ENCODE assay signal across 8 mouse cellular contexts in the genomic region with DNA sequence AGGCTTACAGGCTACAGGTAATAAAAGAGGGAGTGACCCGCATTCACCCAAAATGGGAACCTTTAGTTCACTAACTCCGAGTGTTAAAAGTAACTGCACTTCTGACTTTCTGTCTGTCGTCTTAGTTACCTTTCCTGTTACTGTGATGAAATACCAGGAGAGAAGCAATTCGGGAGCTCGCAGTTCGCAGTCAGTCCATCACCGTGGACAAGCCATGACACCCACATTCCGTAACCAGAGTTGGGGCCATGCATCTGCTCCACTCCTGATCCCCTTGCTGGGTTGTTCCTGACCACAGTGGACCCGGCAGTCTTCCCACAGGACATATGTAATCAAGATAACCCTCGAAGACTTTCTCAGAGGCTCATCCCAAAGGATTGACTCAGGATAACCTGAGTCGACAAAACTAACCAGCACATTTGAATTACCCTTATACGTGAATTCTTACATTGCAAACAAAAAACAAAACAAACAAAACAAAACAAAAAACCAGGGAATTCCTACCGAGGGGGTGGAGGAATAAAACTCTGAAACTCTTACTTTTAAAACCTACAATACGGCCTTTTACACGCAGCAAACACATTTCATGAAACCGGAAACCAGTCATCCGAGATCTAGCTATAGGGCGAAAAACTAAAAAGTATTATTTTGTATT. TPM values are rescaled to one million over a fixed set of nuclear protein-coding genes. Genes with fewer than 3 reads are reported as not detected.
DNase-seq lines count a peak whose midpoint lies in the region; ATAC-seq and TF ChIP-seq lines count a peak whose summit lies in the region.

No protein-coding gene starts in this region.

- no peak for DNase-seq in neural tube, embryonic 11.5 days (ENCODE audit: low spot score)
- DNase-seq in neural tube, embryonic 10.5 days (ENCODE audit: extremely low spot score, low spot score) = no peak
- no peak for DNase-seq in natural killer cell, adult 2 months (ENCODE audit: low spot score in 2 of 2)
- DNase-seq in thymus, postnatal 4 days = no peak
- DNase-seq in adrenal gland, adult 18-20 months (ENCODE audit: low spot score in 2 of 2) = no peak

- TF ChIP-seq CTCF in intestine, postnatal 0 days (IDR thresholded peaks at IDR 0.05; ENCODE audit: low read depth) = no peak

- H3K9ac ChIP-seq in neural tube, embryonic 11.5 days (ENCODE audit: low read length) = peak overlapping the region; percentile 79
- peak overlapping the region; percentile 67 for H3K9ac ChIP-seq in intestine, postnatal 0 days (ENCODE audit: low read depth, low read length)
- peak overlapping the region; percentile 64 for H3K9ac ChIP-seq in midbrain, embryonic 16.5 days (ENCODE audit: low read depth, low read length)

- no peak for ATAC-seq in neural tube, embryonic 11.5 days (ENCODE audit: insufficient read depth, low FRiP score, low TSS enrichment)
- ATAC-seq in erythroid progenitor cell, adult 5-6 weeks (replicated peaks; ENCODE audit: low FRiP score, poor library complexity, severe bottlenecking) = 0 out of 2 replicates have a peak, but pooled peaks have one; percentile 16
- no peak for ATAC-seq in intestine, postnatal 0 days
- no peak for ATAC-seq in midbrain, embryonic 16.5 days

- peak overlapping the region; percentile 76 for H3K27ac ChIP-seq in neural tube, embryonic 11.5 days (ENCODE audit: low read depth, low read length)
- peak overlapping the region; percentile 96 for H3K27ac ChIP-seq in intestine, postnatal 0 days (ENCODE audit: low read depth, low read length)
- peak overlapping the region; percentile 82 for H3K27ac ChIP-seq in midbrain, embryonic 16.5 days (ENCODE audit: low read length)

- 35% methylated on average over 18 of the region's 18 CpGs for WGBS in neural tube, embryonic 11.5 days
- WGBS in intestine, postnatal 0 days = 21% methylated on average over 18 of the region's 18 CpGs
- WGBS in midbrain, embryonic 16.5 days = 42% methylated on average over 18 of the region's 18 CpGs

- H3K4me1 ChIP-seq in neural tube, embryonic 11.5 days (ENCODE audit: control insufficient read depth, insufficient read depth, low read length) = no peaks in the 10 kb centered on the region
- no peaks in the 10 kb centered on the region for H3K4me1 ChIP-seq in intestine, postnatal 0 days (replicated peaks; ENCODE audit: control insufficient read depth, insufficient read depth, low read length)
- H3K4me1 ChIP-seq in midbrain, embryonic 16.5 days (ENCODE audit: control insufficient read depth, insufficient read depth, low read length) = peaks cover 4% of the 10 kb centered on the region; the same call in 1 of the 2 replicates

- no peaks in the 10 kb centered on the region for H3K36me3 ChIP-seq in neural tube, embryonic 11.5 days (ENCODE audit: control insufficient read depth, insufficient read depth, low read length)
- H3K36me3 ChIP-seq in intestine, postnatal 0 days (ENCODE audit: control insufficient read depth, insufficient read depth) = no peaks in the 10 kb centered on the region
- no peaks in the 10 kb centered on the region for H3K36me3 ChIP-seq in midbrain, embryonic 16.5 days (ENCODE audit: control insufficient read depth, insufficient read depth, low read length)

- peak overlapping the region; percentile 55 for H3K4me3 ChIP-seq in neural tube, embryonic 11.5 days (ENCODE audit: low read depth, low read length)
- peak overlapping the region; percentile 54 for H3K4me3 ChIP-seq in intestine, postnatal 0 days (ENCODE audit: low read depth, low read length)
- H3K4me3 ChIP-seq in midbrain, embryonic 16.5 days (ENCODE audit: low read depth, low read length) = peak overlapping the region; percentile 58

- H3K27me3 ChIP-seq in neural tube, embryonic 11.5 days (ENCODE audit: control insufficient read depth, insufficient read depth, low read length) = no peaks in the 10 kb centered on the region
- no peaks in the 10 kb centered on the region for H3K27me3 ChIP-seq in intestine, postnatal 0 days (replicated peaks; ENCODE audit: control insufficient read depth, insufficient read depth, low read length)
- no peaks in the 10 kb centered on the region for H3K27me3 ChIP-seq in midbrain, embryonic 16.5 days (ENCODE audit: control insufficient read depth, insufficient read depth, low read depth, low read length)

- H3K9me3 ChIP-seq in neural tube, embryonic 11.5 days (ENCODE audit: control insufficient read depth, low read length) = no peaks in the 10 kb centered on the region
- H3K9me3 ChIP-seq in intestine, postnatal 0 days (ENCODE audit: control insufficient read depth) = no peaks in the 10 kb centered on the region
- no peaks in the 10 kb centered on the region for H3K9me3 ChIP-seq in midbrain, embryonic 16.5 days (replicated peaks; ENCODE audit: control insufficient read depth, low read length, poor library complexity, severe bottlenecking)

- H3K4me2 ChIP-seq in neural tube, embryonic 11.5 days (ENCODE audit: low read depth) = peak overlapping the region; percentile 48
- peak overlapping the region; percentile 60 for H3K4me2 ChIP-seq in intestine, postnatal 0 days (replicated peaks; ENCODE audit: low read depth)
- H3K4me2 ChIP-seq in midbrain, embryonic 16.5 days (ENCODE audit: low read length) = peak overlapping the region; percentile 58

RNA-seq across cellular contexts. Expression of a gene that starts 12.5 kb away (rescaled TPM):
- 632 and 636 TPM in 2 replicates for polyA plus RNA-seq in neural tube, embryonic 11.5 days (2014; fragmentation: Nextera tagmentation; extraction: Ambion mirVana)
- total RNA-seq in erythroid progenitor cell, adult 5-6 weeks (2015; ENCODE audit: low replicate concordance) = 456 and 494 TPM in 2 replicates
- 286 and 365 TPM in 2 replicates for total RNA-seq in erythroid progenitor cell, adult 5-6 weeks (2017; ENCODE audit: low replicate concordance)
- 80.6 and 100 TPM in 2 replicates for polyA plus RNA-seq in intestine, postnatal 0 days (2015; fragmentation: Nextera tagmentation; extraction: Ambion mirVana)
- 137 and 153 TPM in 2 replicates for polyA plus RNA-seq in midbrain, embryonic 16.5 days (2015; fragmentation: Nextera tagmentation; extraction: Ambion mirVana)
- 10 to 100 TPM; 16.7 to 36.4 TPM for total RNA-seq in adrenal gland, adult 18-20 months (2021)

RNA-seq across cellular contexts. Expression of a gene that starts 13.7 kb away (rescaled TPM):
- 3.5 and 4.5 TPM in 2 replicates for polyA plus RNA-seq in neural tube, embryonic 11.5 days (2014; fragmentation: Nextera tagmentation; extraction: Ambion mirVana)
- 2.5 TPM in 1 of 2 replicates, not detected in the other for total RNA-seq in erythroid progenitor cell, adult 5-6 weeks (2015; ENCODE audit: low replicate concordance)
- not detected in 2 replicates for total RNA-seq in erythroid progenitor cell, adult 5-6 weeks (2017; ENCODE audit: low replicate concordance)
- 9.6 and 9.9 TPM in 2 replicates for polyA plus RNA-seq in intestine, postnatal 0 days (2015; fragmentation: Nextera tagmentation; extraction: Ambion mirVana)
- 5.8 and 6.8 TPM in 2 replicates for polyA plus RNA-seq in midbrain, embryonic 16.5 days (2015; fragmentation: Nextera tagmentation; extraction: Ambion mirVana)
- total RNA-seq in adrenal gland, adult 18-20 months (2021) = 1 to 10 TPM; 1.2 to 3.2 TPM
